Mouse (Mus musculus) embryonic facial prominence, embryonic 13.5 days (tissue): ENCODE data around the gene Rps6kb2. TPM values are rescaled to one million over a fixed set of nuclear protein-coding genes. Genes with fewer than 3 reads are reported as not detected.

ENCODE experiments used
- ATAC-seq: fragments of 200-750 bp; cut with Nextera tagmentation; 2 replicates; pipeline ENCODE4 v1.8.0; 2017; ENCODE audit warnings: low read depth; ENCODE audit not compliant: insufficient number of reproducible peaks, insufficient read depth, low FRiP score, low TSS enrichment
- H3K27ac ChIP-seq: fragments of 300-500 bp; sonication (generic); 2 replicates; pipeline ENCODE4 v1.5.1; 2015; ENCODE audit warnings: moderate library complexity, mild to moderate bottlenecking, inconsistent platforms
- H3K27me3 ChIP-seq: fragments of 300-500 bp; sonication (generic); 2 replicates; pipeline ENCODE4 v1.6.1; 2015; ENCODE audit warnings: mild to moderate bottlenecking, inconsistent platforms
- H3K36me3 ChIP-seq: fragments of 300-500 bp; sonication (generic); 2 replicates; pipeline ENCODE4 v1.6.1; 2015; ENCODE audit warnings: mild to moderate bottlenecking, inconsistent platforms
- H3K4me1 ChIP-seq: fragments of 300-500 bp; sonication (generic); 2 replicates; pipeline ENCODE4 v1.6.1; 2015; ENCODE audit warnings: inconsistent platforms
- H3K4me2 ChIP-seq: fragments of 300-500 bp; sonication (generic); 2 replicates; pipeline ENCODE4 v1.6.1; 2015; ENCODE audit warnings: moderate library complexity, mild to moderate bottlenecking, inconsistent platforms
- H3K4me3 ChIP-seq: fragments of 300-500 bp; sonication (generic); 2 replicates; pipeline ENCODE4 v1.5.1; 2015; ENCODE audit warnings: mild to moderate bottlenecking, inconsistent platforms
- H3K9ac ChIP-seq: fragments of 300-500 bp; sonication (generic); 2 replicates; pipeline ENCODE4 v1.6.1; 2015; ENCODE audit warnings: mild to moderate bottlenecking, inconsistent platforms
- H3K9me3 ChIP-seq: fragments of 300-500 bp; sonication (generic); 2 replicates; pipeline ENCODE4 v1.6.1; 2016; ENCODE audit warnings: inconsistent platforms
- WGBS: fragments of 180-500 bp; shearing (Covaris S2); methylation state at CpG from one replicate; pipeline ENCODE4 v1.1.7; 2015; ENCODE audit warnings: mixed read lengths; 5-methylcytosine and 5-hydroxymethylcytosine counted together
- polyA plus RNA-seq: library from polyadenylated mRNA; unstranded; fragments of >200 nt; fragmentation: Nextera tagmentation; extraction: Ambion mirVana; gene quantifications from 2 replicates; pipeline ENCODE4 v1.2.1, GENCODE M21; 2015

Rps6kb2 gene
- polyA plus RNA-seq, 1 experiment from 2014 or later = 69.6 TPM

DNA sequence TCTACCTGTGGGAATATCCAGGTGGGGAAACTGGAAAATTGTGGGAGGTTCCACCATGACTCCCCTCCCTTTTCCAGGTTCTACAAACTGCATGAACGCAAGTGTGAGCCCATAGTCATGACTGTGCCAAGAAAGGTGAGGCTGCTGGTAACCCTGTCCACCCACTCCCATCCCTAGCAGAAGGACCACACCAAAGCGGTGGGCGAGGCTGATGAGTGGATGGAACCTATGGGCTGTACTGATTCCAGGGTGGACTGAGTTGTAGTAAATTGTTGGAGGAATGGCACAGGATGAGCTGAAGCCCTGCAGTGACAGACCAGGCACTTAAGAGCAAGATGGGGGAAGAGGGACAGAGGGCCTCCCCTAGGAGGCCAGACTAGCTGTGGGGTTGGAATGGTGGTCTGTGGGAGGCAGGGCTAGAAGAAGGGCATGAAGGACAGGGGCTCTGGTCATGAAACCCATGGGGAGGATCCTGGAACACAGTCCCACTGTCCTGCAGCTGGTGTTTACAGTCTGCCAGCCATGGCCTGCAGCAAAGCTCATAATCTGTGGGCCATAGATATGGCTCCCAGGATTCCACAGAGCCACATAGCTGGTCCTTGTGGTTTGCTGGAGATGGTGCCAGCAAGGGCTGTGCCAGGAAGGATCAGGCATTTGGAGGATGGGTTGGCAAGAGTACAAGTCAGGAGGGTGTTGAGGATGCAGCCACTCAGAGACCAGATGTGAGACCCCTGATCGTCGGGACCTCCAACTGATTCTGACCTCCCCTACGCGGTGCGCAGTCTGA is 10.5 kb downstream of the Rps6kb2 start:
- no peak overlapping the region for H3K4me3 ChIP-seq
- no peak for ATAC-seq
- peaks cover 66% of the 10 kb centered on the region for H3K36me3 ChIP-seq
- WGBS = 86% methylated on average over 8 of the region's 8 CpGs
- H3K4me1 ChIP-seq = peaks cover 24% of the 10 kb centered on the region
- 0 out of 2 replicates have a peak overlapping the region, but pooled peaks have one; percentile 21 for H3K9ac ChIP-seq
- no peak overlapping the region for H3K27ac ChIP-seq
- H3K9me3 ChIP-seq = no peaks in the 10 kb centered on the region
- no peaks in the 10 kb centered on the region for H3K27me3 ChIP-seq
- no peak overlapping the region for H3K4me2 ChIP-seq

- WGBS = 90% methylated on average over 5 of the region's 5 CpGs
- Histone ChIP-seq H3K27me3 (no peaks in the 10 kb centered on the region), H3K9ac (no peak overlapping the region), H3K9me3 (no peaks in the 10 kb centered on the region), H3K4me3 (no peak overlapping the region), H3K36me3 (peaks cover 59% of the 10 kb centered on the region), H3K4me2 (no peak overlapping the region), H3K4me1 (peaks cover 24% of the 10 kb centered on the region), H3K27ac (no peak overlapping the region)
- ATAC-seq = no peak
Observed at GRCm38 (mm10) chr19:4151898-4152297, 11.3 kb downstream of the Rps6kb2 start.

DNA sequence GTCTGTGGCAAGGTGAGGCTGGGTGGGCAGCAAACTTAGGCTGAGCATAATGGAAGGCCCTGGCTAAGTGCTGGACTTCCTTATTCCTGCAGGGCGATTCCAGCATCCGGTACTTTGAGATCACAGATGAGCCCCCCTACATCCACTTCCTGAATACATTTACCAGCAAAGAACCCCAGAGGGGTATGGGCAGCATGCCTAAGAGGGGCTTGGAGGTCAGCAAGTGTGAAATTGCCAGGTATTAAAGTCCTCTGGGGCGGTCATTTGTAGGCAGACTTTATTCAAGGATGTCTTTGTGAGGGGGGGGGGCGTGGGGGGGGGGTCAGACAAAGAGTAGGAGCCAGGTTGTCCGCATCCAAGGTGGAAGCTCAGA is 11.7 kb downstream of the Rps6kb2 start:
- Histone ChIP-seq H3K4me1 (peaks cover 24% of the 10 kb centered on the region), H3K27ac (no peak overlapping the region), H3K36me3 (peaks cover 55% of the 10 kb centered on the region), H3K9me3 (no peaks in the 10 kb centered on the region), H3K4me2 (no peak overlapping the region), H3K27me3 (no peaks in the 10 kb centered on the region), H3K9ac (no peak overlapping the region), H3K4me3 (no peak overlapping the region)
- ATAC-seq = no peak
- WGBS = 66% methylated on average over 5 of the region's 5 CpGs

DNA sequence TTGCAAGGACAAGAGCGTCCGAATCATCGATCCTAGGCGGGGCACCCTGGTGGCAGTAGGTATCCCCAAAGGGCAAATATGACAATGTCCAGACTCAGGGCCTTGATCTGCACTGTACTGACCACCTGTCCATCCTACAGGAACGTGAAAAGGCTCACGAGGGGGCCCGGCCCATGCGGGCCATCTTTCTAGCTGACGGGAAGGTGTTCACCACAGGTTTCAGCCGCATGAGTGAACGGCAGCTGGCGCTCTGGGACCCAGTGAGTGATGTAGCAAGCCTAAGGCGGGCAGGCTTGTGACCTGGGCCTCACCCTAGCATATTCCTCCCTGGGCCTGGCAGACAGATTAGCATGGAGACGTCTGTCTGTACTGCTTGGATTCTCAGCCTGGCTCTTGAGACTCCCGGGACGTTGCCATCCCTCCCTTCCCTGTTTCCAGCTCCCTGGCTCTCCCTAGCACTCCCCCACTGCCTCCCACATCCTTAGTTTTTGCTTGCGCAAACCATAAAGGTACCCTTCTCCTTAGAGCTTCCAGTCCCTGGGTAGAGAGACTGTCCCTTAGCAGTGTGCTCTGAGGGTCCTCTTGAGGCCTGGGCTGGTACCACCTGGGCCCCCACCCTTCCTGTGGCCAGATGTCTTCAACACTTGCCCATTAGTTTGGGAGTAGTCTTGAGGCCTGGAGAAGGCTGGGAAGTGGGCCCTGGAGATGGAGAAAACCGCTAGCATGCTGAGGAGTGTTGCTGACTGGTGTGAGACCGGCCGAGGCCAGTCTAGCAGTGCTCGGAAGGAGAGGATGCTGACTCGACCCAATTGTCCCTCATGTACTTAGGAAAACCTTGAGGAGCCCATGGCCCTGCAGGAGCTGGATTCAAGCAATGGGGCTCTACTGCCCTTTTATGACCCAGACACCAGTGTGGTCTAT is 12.3 kb downstream of the Rps6kb2 start:
- WGBS = 87% methylated on average over 22 of the region's 22 CpGs
- Histone ChIP-seq H3K27me3 (no peaks in the 10 kb centered on the region), H3K9ac (no peak overlapping the region), H3K4me3 (no peak overlapping the region), H3K4me1 (peaks cover 24% of the 10 kb centered on the region), H3K9me3 (no peaks in the 10 kb centered on the region), H3K4me2 (no peak overlapping the region), H3K36me3 (peaks cover 49% of the 10 kb centered on the region), H3K27ac (no peak overlapping the region)
- no peak for ATAC-seq

DNA sequence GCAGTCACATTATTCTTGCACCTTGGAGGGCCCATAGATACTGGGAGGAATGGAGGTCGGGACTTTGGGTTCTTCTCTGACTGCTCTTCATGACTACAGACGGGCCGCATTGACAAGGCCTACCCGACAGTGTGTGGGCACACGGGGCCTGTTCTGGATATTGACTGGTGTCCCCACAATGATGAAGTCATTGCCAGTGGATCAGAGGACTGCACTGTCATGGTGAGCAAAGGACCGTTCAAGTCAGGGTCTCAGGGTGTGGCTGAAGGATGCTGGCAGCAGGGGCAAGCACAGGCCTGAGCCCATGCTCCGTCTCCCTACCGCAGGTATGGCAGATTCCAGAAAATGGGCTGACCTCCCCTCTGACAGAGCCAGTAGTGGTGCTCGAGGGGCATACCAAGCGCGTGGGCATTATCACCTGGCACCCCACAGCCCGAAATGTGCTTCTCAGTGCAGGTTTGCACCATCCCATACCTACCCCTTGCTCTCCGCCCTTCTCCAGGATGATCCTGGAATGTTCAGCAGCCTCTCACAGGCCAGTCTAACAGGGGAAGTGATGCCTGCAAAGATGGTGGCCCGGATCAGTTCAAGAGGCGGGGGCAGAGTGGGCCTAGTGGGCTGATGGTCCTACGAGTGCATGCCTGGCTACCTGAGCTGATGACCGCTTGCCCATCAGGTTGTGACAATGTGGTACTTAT is 13.2 kb downstream of the Rps6kb2 start:
- Histone ChIP-seq H3K4me2 (peak overlapping the region; percentile 89), H3K4me3 (peak overlapping the region; percentile 87; the same call in 1 of the 2 replicates), H3K27me3 (no peaks in the 10 kb centered on the region), H3K4me1 (peaks cover 24% of the 10 kb centered on the region), H3K36me3 (peaks cover 45% of the 10 kb centered on the region), H3K9ac (peak overlapping the region; percentile 36; the same call in 1 of the 2 replicates), H3K9me3 (no peaks in the 10 kb centered on the region), H3K27ac (no peak overlapping the region)
- ATAC-seq = no peak
- WGBS = 93% methylated on average over 17 of the region's 17 CpGs

DNA sequence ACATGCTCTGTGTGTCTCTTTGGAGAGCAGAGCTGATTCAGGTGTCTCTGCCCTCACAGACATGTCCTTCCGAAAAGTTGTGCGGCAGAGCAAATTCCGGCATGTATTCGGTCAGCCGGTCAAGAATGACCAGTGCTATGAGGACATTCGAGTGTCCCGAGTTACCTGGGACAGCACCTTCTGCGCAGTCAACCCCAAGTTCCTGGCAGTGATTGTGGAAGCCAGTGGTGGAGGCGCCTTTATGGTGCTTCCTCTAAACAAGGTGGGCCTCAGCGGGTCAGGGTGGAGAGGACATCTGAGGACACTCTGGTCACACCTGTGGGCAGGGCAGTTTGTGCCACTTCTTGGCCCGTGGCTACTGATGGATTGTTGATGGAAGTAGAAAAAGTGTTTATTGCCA is 13.9 kb downstream of the Rps6kb2 start:
- Histone ChIP-seq H3K4me1 (peaks cover 24% of the 10 kb centered on the region), H3K27ac (no peak overlapping the region), H3K27me3 (no peaks in the 10 kb centered on the region), H3K9me3 (no peaks in the 10 kb centered on the region), H3K9ac (peak overlapping the region; percentile 89), H3K4me3 (peak overlapping the region; percentile 87), H3K4me2 (peak overlapping the region; percentile 89), H3K36me3 (peaks cover 45% of the 10 kb centered on the region)
- WGBS = 87% methylated on average over 11 of the region's 11 CpGs
- ATAC-seq = no peak

DNA sequence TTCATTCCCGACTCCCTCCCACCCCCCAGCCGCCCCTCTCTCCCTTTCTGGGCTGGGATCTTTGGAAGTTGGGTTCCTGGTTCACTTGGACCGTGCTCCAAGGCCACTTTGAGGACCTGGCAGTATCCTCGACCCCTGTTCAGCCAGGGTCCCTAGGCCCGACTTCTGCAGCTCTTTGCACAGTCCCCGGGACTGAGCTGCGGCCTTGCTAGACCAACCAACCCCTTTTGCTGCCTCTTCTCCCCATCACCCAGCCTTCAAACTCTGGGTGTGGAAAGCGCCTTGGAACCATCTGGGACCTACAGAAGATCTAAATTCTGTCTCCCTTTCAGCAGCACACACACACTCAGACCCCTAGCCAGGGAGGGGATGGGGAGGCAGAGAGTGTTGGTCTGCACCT is 14.3 kb downstream of the Rps6kb2 start:
- Histone ChIP-seq H3K4me3 (peak overlapping the region; percentile 87), H3K27ac (peak overlapping the region; percentile 72), H3K4me1 (peaks cover 24% of the 10 kb centered on the region), H3K9me3 (no peaks in the 10 kb centered on the region), H3K36me3 (peaks cover 43% of the 10 kb centered on the region), H3K9ac (peak overlapping the region; percentile 89), H3K27me3 (no peaks in the 10 kb centered on the region), H3K4me2 (peak overlapping the region; percentile 89)
- 6% methylated on average over 6 of the region's 8 CpGs for WGBS
- no peak for ATAC-seq

GRCm38 (mm10) chr19:4148491-4148806 is 14.7 kb downstream of the Rps6kb2 start, which contains the start of gene Coro1b:
Gene Coro1b, plus strand, starts transcription at chr19:4148619.
- H3K9me3 ChIP-seq = no peaks in the 10 kb centered on the region
- peak; percentile 92 for ATAC-seq
- under 1% methylated on average over 29 of the region's 33 CpGs for WGBS
- H3K36me3 ChIP-seq = peaks cover 39% of the 10 kb centered on the region
- peak within 1 kb of the TSS; percentile 89 for H3K4me2 ChIP-seq
- H3K4me3 ChIP-seq = peak within 1 kb of the TSS; percentile 87
- H3K4me1 ChIP-seq = peaks cover 24% of the 10 kb centered on the region
- H3K27me3 ChIP-seq = no peaks in the 10 kb centered on the region
- H3K27ac ChIP-seq = peak within 1 kb of the TSS; percentile 72
- peak within 1 kb of the TSS; percentile 89 for H3K9ac ChIP-seq

DNA sequence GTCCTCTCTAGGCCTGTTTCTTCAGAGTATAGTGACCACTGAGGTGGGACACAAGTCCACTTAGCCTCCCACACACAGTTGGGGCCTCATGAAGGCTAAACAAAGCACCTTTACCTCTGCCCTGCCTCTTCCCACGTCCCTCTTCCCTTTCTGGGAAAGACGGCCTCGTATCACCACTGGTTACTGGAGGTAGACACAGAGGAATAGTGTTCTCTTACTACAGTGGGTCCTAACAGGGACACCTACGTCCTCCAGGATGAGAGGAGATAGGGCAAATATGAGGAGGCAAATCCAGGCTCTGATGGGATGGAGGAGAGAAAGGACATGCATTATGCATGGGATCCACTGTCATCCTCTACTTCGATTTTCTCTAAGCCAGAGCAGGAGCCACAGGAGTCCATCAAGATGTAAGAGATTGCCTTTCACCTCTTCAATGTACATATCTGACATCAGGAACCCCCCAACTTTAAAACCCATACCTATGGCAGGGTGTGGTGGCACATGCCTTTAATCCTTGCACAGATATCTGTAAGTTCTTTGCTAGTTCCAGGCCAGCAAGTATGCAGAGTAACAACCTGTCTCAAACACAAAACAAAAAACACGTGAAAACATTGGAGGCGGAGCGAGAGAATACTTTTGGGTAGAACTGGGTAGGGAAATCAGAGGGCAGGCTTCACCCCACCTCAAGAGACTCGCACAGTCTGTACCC is 15.2 kb downstream of the Rps6kb2 start:
- peaks cover 34% of the 10 kb centered on the region for H3K36me3 ChIP-seq
- no peak overlapping the region; the same call in 1 of the 2 replicates for H3K27ac ChIP-seq
- peak overlapping the region; percentile 89 for H3K4me2 ChIP-seq
- WGBS = 35% methylated on average over 9 of the region's 9 CpGs
- no peak for ATAC-seq
- H3K9ac ChIP-seq = peak overlapping the region; percentile 89
- no peaks in the 10 kb centered on the region for H3K27me3 ChIP-seq
- H3K4me1 ChIP-seq = peaks cover 24% of the 10 kb centered on the region
- H3K9me3 ChIP-seq = no peaks in the 10 kb centered on the region
- peak overlapping the region; percentile 87 for H3K4me3 ChIP-seq

- H3K27me3 ChIP-seq = no peaks in the 10 kb centered on the region
- peaks cover 24% of the 10 kb centered on the region for H3K36me3 ChIP-seq
- peaks cover 24% of the 10 kb centered on the region for H3K4me1 ChIP-seq
- no peaks in the 10 kb centered on the region for H3K9me3 ChIP-seq
- no peak overlapping the region for H3K9ac ChIP-seq
- H3K4me3 ChIP-seq = no peak overlapping the region
- no peak for ATAC-seq
- H3K27ac ChIP-seq = no peak overlapping the region
- 43% methylated on average over 3 of the region's 3 CpGs for WGBS
- H3K4me2 ChIP-seq = no peak overlapping the region
Observed at GRCm38 (mm10) chr19:4147022-4147405, 16.1 kb downstream of the Rps6kb2 start.
